Mouse (Mus musculus) heart, adult 2 months (tissue): Measurements from ENCODE around the gene Trim50.
A peak's percentile ranks its signal among the peaks of the same experiment; 100 is the strongest.

ENCODE experiments used
- CTCF ChIP-seq: fragments of 200-600 bp; IDR thresholded peaks from 2 replicates; pipeline ENCODE4 v1.8.1; 2022; ENCODE audit warnings: antibody characterized with exemption, mild to moderate bottlenecking, moderate library complexity
- POLR2A ChIP-seq: fragments of 200-500 bp; IDR thresholded peaks from 2 replicates; pipeline ENCODE4 v1.6.1; 2011; ENCODE audit warnings: mild to moderate bottlenecking, low read depth, low read length, control low read depth; ENCODE audit not compliant: insufficient read depth

GRCm38 (mm10) chr5:135400244-135400643 lies 47.1 kb downstream of the Trim50 start:
- TF ChIP-seq CTCF (peak; percentile 99; the same call in 1 of the 2 replicates), POLR2A (no peak)
